Mouse (Mus musculus): ENCODE results near the gene Noct. TPM values are rescaled to one million over a fixed set of nuclear protein-coding genes. Genes with fewer than 3 reads are reported as not detected.
"Not testable (repeated sequence)": the region's sequence is repeated elsewhere in the genome, so short reads cannot be mapped to it uniquely, and the experiment has no call there.

Gene Noct
- total RNA-seq, 2 experiments from 2014 or later: 34.1 to 55.2 TPM

DNA sequence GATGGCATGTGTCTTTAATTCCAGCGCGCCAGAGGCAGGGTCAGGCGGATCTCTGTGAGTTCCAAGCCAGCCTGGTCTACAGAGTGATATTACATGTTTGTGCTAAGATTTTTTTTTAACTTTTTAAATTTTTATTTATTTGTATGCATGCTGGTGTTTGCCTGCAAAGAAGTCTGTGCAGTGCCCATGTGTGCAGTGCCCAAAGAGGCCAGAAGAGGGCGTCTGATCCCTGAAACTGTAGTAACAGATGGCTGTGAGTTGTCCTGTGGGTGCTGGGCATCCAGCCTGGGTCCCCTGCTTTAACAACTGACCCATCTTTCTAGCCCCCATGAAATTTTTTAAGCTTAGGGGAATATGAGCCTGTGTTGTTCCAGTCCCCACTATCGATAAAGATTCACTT lies 19.8 kb upstream of the Noct start:
- DNase-seq (ENCODE audit: low spot score in 2 of 2): no peak

DNA sequence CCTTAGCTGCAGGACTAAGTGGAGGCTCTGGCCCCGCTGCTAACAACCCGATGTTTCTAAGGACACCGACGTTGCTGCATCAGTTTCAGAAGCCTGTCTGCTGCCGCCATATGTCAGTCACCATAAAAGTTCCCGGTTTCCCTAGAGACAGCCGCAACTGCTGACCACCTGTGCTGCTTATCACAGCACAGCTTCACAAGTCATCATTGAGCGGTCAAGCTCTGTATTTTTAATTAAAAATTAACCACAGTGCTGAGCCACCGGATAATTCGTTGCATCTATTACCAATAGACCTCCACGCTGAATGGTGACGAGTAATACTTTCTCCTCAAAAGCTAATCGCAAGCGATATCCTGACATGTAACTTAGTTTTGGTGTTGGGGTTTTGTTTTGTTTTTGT lies 19.4 kb upstream of the Noct start:
- DNase-seq (ENCODE audit: low spot score in 2 of 2): no peak

GRCm38 (mm10) chr3:51206521-51206920 lies 17.7 kb upstream of the Noct start:
- DNase-seq (ENCODE audit: low spot score in 2 of 2): no peak

- DNase-seq (ENCODE audit: low spot score in 2 of 2): no peak
Observed at GRCm38 (mm10) chr3:51208633-51209032, 15.6 kb upstream of the Noct start.

DNA sequence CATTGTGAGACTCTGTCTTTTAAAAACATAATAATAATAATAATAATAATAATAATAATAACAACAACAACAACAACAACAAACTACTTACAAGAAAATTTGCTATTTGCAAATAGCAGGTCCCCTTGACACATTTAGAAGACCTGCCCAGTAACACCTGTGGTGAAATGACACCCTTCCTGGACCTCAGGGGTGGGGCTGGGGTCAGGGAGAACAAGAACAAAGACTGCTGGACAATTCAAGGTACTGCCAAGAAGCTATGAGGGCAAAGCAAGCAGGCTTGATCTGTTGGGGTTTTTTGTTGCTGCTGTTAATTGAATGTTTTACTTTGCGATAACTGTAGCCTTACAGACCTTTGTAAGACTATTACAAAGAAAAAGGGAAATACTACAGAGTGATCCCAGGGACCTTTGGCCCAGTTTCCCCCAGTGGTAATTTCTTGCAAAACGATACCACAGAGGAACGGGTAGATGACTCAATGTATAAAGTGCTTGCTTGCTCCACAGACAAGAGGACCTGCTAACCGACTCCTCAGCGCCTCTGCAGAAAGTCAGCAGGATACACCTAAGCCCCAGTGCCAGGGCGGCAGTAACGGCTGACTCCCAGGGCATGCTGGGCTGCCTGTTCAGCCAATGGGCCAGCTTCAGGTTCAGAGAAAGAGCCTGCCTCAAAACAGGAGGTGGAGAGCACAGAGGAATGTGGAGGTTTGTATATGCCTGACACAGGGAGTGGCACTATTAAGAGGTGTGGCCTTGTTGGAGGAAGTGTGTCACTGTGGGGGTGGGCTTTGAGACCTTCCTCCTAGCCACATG lies 14.5 kb upstream of the Noct start:
- DNase-seq (ENCODE audit: low spot score in 2 of 2): no peak

- no peak for DNase-seq (ENCODE audit: low spot score in 2 of 2)
Observed at GRCm38 (mm10) chr3:51210485-51210884, 13.8 kb upstream of the Noct start.

- no peak for DNase-seq (ENCODE audit: low spot score in 2 of 2)
Observed at GRCm38 (mm10) chr3:51213111-51213510, 11.1 kb upstream of the Noct start.

DNA sequence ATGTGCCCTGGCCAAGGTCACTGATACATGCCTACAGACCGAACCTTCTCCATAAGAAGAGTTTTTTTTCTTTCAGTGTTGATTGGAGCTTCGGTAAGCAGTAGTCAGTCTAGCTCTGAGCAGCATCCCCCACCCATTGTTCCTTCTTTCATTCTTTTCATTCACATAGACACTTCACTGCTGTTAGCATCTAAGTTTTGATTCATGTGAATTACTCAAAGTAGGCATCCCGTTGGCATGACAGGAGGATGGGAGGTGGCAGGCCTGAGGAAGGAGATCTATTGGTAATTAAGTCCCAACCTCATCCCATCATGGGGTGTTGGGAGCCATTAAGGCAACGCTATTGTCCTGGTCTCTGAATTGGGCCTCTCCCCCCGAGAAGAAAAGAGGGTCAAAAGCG lies 8.6 kb upstream of the Noct start:
- DNase-seq (ENCODE audit: low spot score in 2 of 2): no peak

GRCm38 (mm10) chr3:51216351-51216750 lies 7.9 kb upstream of the Noct start:
- not testable (repeated sequence) for DNase-seq (ENCODE audit: low spot score in 2 of 2)

GRCm38 (mm10) chr3:51218385-51218784 lies 5.9 kb upstream of the Noct start:
- DNase-seq (ENCODE audit: low spot score in 2 of 2): not testable (repeated sequence)

GRCm38 (mm10) chr3:51219213-51219612 lies 5.0 kb upstream of the Noct start:
- DNase-seq (ENCODE audit: low spot score in 2 of 2): no peak

DNA sequence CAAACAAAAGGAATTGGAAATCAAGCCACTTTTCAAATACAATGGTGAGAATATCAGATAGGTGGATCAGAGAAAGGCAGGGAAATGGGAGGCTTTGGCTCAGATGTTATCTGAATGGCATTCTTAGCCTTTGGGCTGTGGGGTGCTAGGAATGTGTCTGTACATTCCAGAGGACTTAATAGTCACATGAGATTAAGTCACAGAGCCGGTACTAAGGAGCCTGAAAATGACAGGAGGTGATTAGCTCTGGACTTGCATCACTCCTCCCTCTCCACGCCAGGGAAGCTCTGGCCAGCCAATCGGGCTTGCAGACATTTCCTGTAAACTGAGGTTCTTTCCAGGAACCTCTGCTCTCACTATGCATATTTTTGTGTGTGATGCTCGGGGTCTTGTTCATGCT lies 3.4 kb upstream of the Noct start:
- DNase-seq (ENCODE audit: low spot score in 2 of 2): no peak

- DNase-seq (ENCODE audit: low spot score in 2 of 2): peak in 1 of 2 experiments; percentile 15
Observed at GRCm38 (mm10) chr3:51221847-51222246, 2.4 kb upstream of the Noct start.

DNA sequence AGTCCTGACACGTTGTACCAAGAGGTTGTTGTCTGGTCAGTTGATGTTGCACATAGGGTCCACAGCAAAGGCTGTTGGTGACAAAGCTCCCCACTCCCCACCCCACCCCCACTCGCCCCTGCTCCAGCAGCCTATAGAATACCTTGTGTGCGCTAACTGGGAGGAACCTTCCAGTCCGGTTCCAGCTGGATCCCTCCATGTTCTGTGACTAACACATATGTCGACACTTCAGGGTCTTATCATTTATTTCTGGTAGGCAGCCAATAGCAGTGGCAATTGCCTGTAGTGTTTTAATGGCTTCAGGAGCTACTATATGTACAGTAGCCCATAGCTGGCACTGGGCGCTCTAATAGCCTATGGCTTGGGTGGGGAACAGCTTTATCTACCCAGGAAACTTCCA lies 1.9 kb upstream of the Noct start:
- peak in 1 of 2 experiments; percentile 14 for DNase-seq (ENCODE audit: low spot score in 2 of 2)

GRCm38 (mm10) chr3:51222834-51223460 lies 1.3 kb upstream of the Noct start:
- DNase-seq (ENCODE audit: low spot score in 2 of 2): peak in 1 of 2 experiments; percentile 20

DNA sequence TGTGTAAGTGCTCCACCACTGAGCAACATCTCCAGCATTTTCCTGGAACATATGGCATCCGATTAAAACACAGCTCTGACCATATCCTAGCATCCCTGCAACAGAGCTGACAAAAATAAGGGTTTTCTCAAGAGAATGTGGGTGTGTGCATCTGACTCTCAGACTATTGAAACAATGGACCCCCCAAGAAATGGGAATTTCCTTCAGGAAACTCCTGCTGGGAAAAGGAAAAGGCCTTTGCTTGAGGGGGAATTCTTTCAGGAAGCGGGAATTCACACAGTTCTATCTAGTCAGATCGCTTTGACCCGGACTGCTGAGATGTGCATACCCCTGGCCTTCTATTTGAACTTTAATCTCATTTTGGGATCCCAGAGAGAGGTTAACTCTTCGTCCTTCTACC lies 691 bp upstream of the Noct start:
- DNase-seq (ENCODE audit: low spot score in 2 of 2): no peak

DNA sequence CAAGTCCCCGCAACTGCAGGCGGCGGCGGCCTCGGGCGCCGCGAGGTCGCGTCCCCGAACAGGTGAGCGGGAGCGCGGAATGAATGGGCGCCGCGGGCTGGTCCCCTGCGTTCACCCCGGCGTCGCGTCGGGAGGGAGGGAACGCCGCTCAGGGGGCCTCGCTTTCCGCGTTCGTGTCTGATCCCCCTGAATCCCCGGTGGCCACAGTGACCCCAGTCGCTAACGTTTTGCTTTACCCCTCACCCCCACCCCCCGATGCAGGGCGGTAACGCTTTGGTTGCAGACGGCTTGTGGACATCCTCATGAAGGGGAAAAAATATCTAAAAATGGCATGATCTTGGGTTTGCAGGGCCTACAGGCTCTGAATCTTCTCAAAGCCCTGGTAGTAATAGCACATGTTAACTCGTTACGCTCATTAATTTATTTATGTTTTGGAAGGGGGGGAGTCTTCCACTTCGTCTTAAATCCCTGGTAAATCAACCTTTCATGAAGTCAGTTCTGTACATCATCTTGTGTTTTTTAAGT lies 1.0 kb downstream of the Noct start:
- no peak for DNase-seq (ENCODE audit: low spot score in 2 of 2)

GRCm38 (mm10) chr3:51225979-51226378 lies 1.7 kb downstream of the Noct start:
- peak in 1 of 2 experiments; percentile 17 for DNase-seq (ENCODE audit: low spot score in 2 of 2)

- DNase-seq (ENCODE audit: low spot score in 2 of 2): no peak
Observed at GRCm38 (mm10) chr3:51226601-51227000, 2.4 kb downstream of the Noct start.

- DNase-seq (ENCODE audit: low spot score in 2 of 2): peak; percentile 52
Observed at GRCm38 (mm10) chr3:51228038-51228820, 4.0 kb downstream of the Noct start.

DNA sequence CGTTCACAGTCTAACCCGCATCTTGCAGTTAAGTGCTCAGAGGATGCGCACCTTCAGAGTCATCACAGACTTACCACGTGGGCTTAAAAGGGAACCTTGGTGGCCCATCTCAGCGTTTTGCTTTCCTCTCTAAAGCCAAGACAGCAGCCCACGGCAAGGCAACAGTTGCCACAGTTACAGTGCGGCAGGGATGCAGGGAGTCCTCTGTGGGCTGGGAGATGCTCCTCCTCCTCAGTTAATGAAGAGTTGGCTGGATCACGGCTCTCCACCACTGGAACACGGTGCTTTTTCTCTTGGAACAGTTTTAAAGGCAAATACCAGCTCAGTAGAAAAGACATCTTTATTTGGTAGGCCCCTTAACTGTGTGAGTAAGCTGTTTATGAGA lies 4.6 kb downstream of the Noct start:
- peak in 1 of 2 experiments; percentile 14 for DNase-seq (ENCODE audit: low spot score in 2 of 2)

- DNase-seq (ENCODE audit: low spot score in 2 of 2): no peak
Observed at GRCm38 (mm10) chr3:51229226-51229625, 5.0 kb downstream of the Noct start.
